Mouse (Mus musculus) monocyte, adult 2 months (primary cell): ENCODE results near the gene Gm21863.
"Not testable (repeated sequence)": the region's sequence is repeated elsewhere in the genome, so short reads cannot be mapped to it uniquely, and the experiment has no call there.

Experiments
- DNase-seq, 2 experiments: peaks; one replicate each; pipeline ENCODE4 v3.0.0; 2022; ENCODE audit warnings: low spot score in 2 of 2, low read depth in 1 of 2

Gene Gm21863

GRCm38 (mm10) chr12:19953869-19954555 lies at the start of gene Gm21863:
Gene Gm21863 (plus strand): TSS chr12:19954505.
- DNase-seq: not testable (repeated sequence)

- DNase-seq: not testable (repeated sequence)
Measured at GRCm38 (mm10) chr12:19928049-19928448, 26.3 kb upstream of the Gm21863 start.
